Mouse (Mus musculus) MEL (cell line): ENCODE measurements around the gene Susd6. TPM values are rescaled to one million over a fixed set of nuclear protein-coding genes. Genes with fewer than 3 reads are reported as not detected.

Source experiments
- DNase-seq: peaks from one replicate; pipeline ENCODE4 v3.0.0; 2011; ENCODE audit warnings: low read depth, low spot score
- H3K27ac ChIP-seq: 2 replicates; pipeline ENCODE4 v1.5.1; 2012; ENCODE audit warnings: low read depth, mild to moderate bottlenecking, control low read depth, low read length, moderate library complexity; ENCODE audit not compliant: control insufficient read depth
- H3K27me3 ChIP-seq, 2 experiments: fragments of 150-350 bp in 1 of 2; sonication (generic) in 1 of 2; 2 replicates each; pipeline ENCODE4 v1.6.1; 2012; ENCODE audit warnings: low read length in 2 of 2, mild to moderate bottlenecking in 2 of 2, improper control_type of control experiment in 1 of 2, moderate library complexity in 1 of 2; ENCODE audit not compliant: insufficient read depth in 2 of 2, control insufficient read depth in 1 of 2
- H3K36me3 ChIP-seq, 2 experiments: 2 replicates each; pipeline ENCODE4 v1.6.1; 2012 to 2014; ENCODE audit warnings: low read length in 2 of 2, improper control_type of control experiment in 1 of 2, inconsistent platforms in 1 of 2, mild to moderate bottlenecking in 1 of 2; ENCODE audit not compliant: insufficient read depth in 2 of 2, control insufficient read depth in 1 of 2
- H3K4me1 ChIP-seq, 2 experiments: fragments of 150-350 bp in 1 of 2; sonication (generic) in 1 of 2; 2 replicates each; pipeline ENCODE4 v1.6.1; 2012; ENCODE audit warnings: low read length in 2 of 2, improper control_type of control experiment in 1 of 2, mild to moderate bottlenecking in 1 of 2; ENCODE audit not compliant: insufficient read depth in 2 of 2, control insufficient read depth in 1 of 2
- H3K4me3 ChIP-seq, 2 experiments: fragments of 150-350 bp in 1 of 2; sonication (generic) in 1 of 2; 2 replicates each; pipeline ENCODE4 v1.5.1; 2012; ENCODE audit warnings: low read depth in 2 of 2, low read length in 2 of 2, mild to moderate bottlenecking in 2 of 2, moderate library complexity in 2 of 2, control low read depth in 1 of 2, improper control_type of control experiment in 1 of 2; ENCODE audit not compliant: control insufficient read depth in 1 of 2, insufficient read depth in 1 of 2
- H3K79me2 ChIP-seq: 2 replicates; pipeline ENCODE4 v1.6.1; 2012; ENCODE audit warnings: mild to moderate bottlenecking, low read length, moderate library complexity; ENCODE audit not compliant: control insufficient read depth, poor library complexity, insufficient read depth
- H3K9ac ChIP-seq: 2 replicates; pipeline ENCODE4 v1.6.1; 2012; ENCODE audit warnings: low read depth, mild to moderate bottlenecking, control low read depth, low read length, moderate library complexity; ENCODE audit not compliant: control insufficient read depth, poor library complexity, severe bottlenecking
- H3K9me3 ChIP-seq: fragments of 150-350 bp; sonication (generic); replicated peaks from 2 replicates; pipeline ENCODE4 v1.6.1; 2012; ENCODE audit warnings: mild to moderate bottlenecking, low read length, improper control_type of control experiment, moderate library complexity; ENCODE audit not compliant: insufficient read depth
- BHLHE40 ChIP-seq: IDR thresholded peaks from 2 replicates; pipeline ENCODE4 v1.6.1; 2012; ENCODE audit warnings: low read depth, mild to moderate bottlenecking, inconsistent platforms, low read length, improper control_type of control experiment, borderline replicate concordance
- CHD1 ChIP-seq: IDR thresholded peaks from 2 replicates; pipeline ENCODE4 v1.6.1; 2012; ENCODE audit warnings: low read depth, mild to moderate bottlenecking, inconsistent platforms, low read length, improper control_type of control experiment
- CHD2 ChIP-seq: IDR thresholded peaks from 2 replicates; pipeline ENCODE4 v1.6.1; 2011; ENCODE audit warnings: low read length, improper control_type of control experiment
- CTCF ChIP-seq, 3 experiments: IDR thresholded peaks in 2 of 3; conservative IDR thresholded peaks in 1 of 3; 2 replicates each; pipeline ENCODE4 v1.5.1; 2011 to 2012; ENCODE audit warnings: low read length in 3 of 3, low read depth in 2 of 3, mild to moderate bottlenecking in 2 of 3, improper control_type of control experiment in 1 of 3, inconsistent platforms in 1 of 3, mixed read lengths in 1 of 3, moderate library complexity in 1 of 3; ENCODE audit not compliant: control insufficient read depth in 1 of 3, insufficient read depth in 1 of 3, poor library complexity in 1 of 3, severe bottlenecking in 1 of 3
- E2F4 ChIP-seq: IDR thresholded peaks from 2 replicates; pipeline ENCODE4 v1.6.1; 2011; ENCODE audit warnings: low read depth, low read length, improper control_type of control experiment, borderline replicate concordance
- ELF1 ChIP-seq: IDR thresholded peaks from 2 replicates; pipeline ENCODE4 v1.6.1; 2014; ENCODE audit warnings: low read depth, mild to moderate bottlenecking, inconsistent platforms, low read length, improper control_type of control experiment, moderate library complexity
- GABPA ChIP-seq: IDR thresholded peaks from 2 replicates; pipeline ENCODE4 v1.6.1; 2012; ENCODE audit warnings: low read depth, mild to moderate bottlenecking, inconsistent platforms, low read length, improper control_type of control experiment, moderate library complexity
- JUND ChIP-seq: IDR thresholded peaks from 2 replicates; pipeline ENCODE4 v1.6.1; 2011; ENCODE audit warnings: low read depth, mild to moderate bottlenecking, improper control_type of control experiment, low read length
- KAT2A ChIP-seq: conservative IDR thresholded peaks from 2 replicates; pipeline ENCODE4 v1.6.1; 2012; ENCODE audit warnings: low read depth, low read length, improper control_type of control experiment, inconsistent platforms
- MAFK ChIP-seq: IDR thresholded peaks from 2 replicates; pipeline ENCODE4 v1.6.1; 2011; ENCODE audit warnings: low read depth, mild to moderate bottlenecking, low read length, improper control_type of control experiment, borderline replicate concordance
- MAX ChIP-seq: IDR thresholded peaks from 2 replicates; pipeline ENCODE4 v1.6.1; 2011; ENCODE audit warnings: low read length, improper control_type of control experiment
- MYB ChIP-seq: IDR thresholded peaks from 2 replicates; pipeline ENCODE4 v1.6.1; 2011; ENCODE audit warnings: mild to moderate bottlenecking, low read depth, low read length, improper control_type of control experiment
- NELFE ChIP-seq: IDR thresholded peaks from 2 replicates; pipeline ENCODE4 v1.6.1; 2011; ENCODE audit warnings: low read depth, low read length, improper control_type of control experiment
- POLR2A ChIP-seq, 2 experiments: IDR thresholded peaks; 2 replicates each; pipeline ENCODE4 v1.6.1; 2011 to 2012; ENCODE audit warnings: low read length in 2 of 2, mild to moderate bottlenecking in 2 of 2, control low read depth in 1 of 2, improper control_type of control experiment in 1 of 2, low read depth in 1 of 2, moderate library complexity in 1 of 2; ENCODE audit not compliant: control insufficient read depth in 1 of 2, insufficient read depth in 1 of 2, poor library complexity in 1 of 2
- POLR2AphosphoS2 ChIP-seq: IDR thresholded peaks from 2 replicates; pipeline ENCODE4 v1.6.1; 2011; ENCODE audit warnings: low read length, improper control_type of control experiment
- RAD21 ChIP-seq: IDR thresholded peaks from 2 replicates; pipeline ENCODE4 v1.6.1; 2011; ENCODE audit warnings: mild to moderate bottlenecking, low read depth, low read length, improper control_type of control experiment
- RCOR1 ChIP-seq: IDR thresholded peaks from 2 replicates; pipeline ENCODE4 v1.6.1; 2012; ENCODE audit warnings: low read depth, mild to moderate bottlenecking, inconsistent platforms, low read length, improper control_type of control experiment
- SMC3 ChIP-seq: IDR thresholded peaks from 2 replicates; pipeline ENCODE4 v1.6.1; 2011; ENCODE audit warnings: low read depth, low read length, improper control_type of control experiment
- TAL1 ChIP-seq: IDR thresholded peaks from 2 replicates; pipeline ENCODE4 v1.6.1; 2012; ENCODE audit warnings: mild to moderate bottlenecking, inconsistent platforms, low read length, moderate library complexity, mixed read lengths
- TCF12 ChIP-seq: IDR thresholded peaks from 2 replicates; pipeline ENCODE4 v1.6.1; 2014; ENCODE audit warnings: low read depth, mild to moderate bottlenecking, inconsistent platforms, low read length, improper control_type of control experiment, moderate library complexity
- USF1 ChIP-seq: IDR thresholded peaks from 2 replicates; pipeline ENCODE4 v1.6.1; 2014; ENCODE audit warnings: low read depth, mild to moderate bottlenecking, inconsistent platforms, low read length, improper control_type of control experiment, moderate library complexity
- USF2 ChIP-seq, 2 experiments: IDR thresholded peaks; 2 replicates each; pipeline ENCODE4 v1.6.1; 2011 to 2012; ENCODE audit warnings: improper control_type of control experiment in 2 of 2, low read length in 2 of 2, borderline replicate concordance in 1 of 2, inconsistent platforms in 1 of 2, low read depth in 1 of 2, mild to moderate bottlenecking in 1 of 2; ENCODE audit not compliant: insufficient read depth in 1 of 2
- ZC3H11A ChIP-seq: IDR thresholded peaks from 2 replicates; pipeline ENCODE4 v1.6.1; 2012; ENCODE audit warnings: low read depth, mild to moderate bottlenecking, inconsistent platforms, low read length, improper control_type of control experiment
- ZNF384 ChIP-seq: IDR thresholded peaks from 2 replicates; pipeline ENCODE4 v1.6.1; 2012; ENCODE audit warnings: low read depth, mild to moderate bottlenecking, inconsistent platforms, low read length, improper control_type of control experiment
- polyA plus RNA-seq, 2 experiments: library from polyadenylated mRNA; stranded (reverse) in 1 of 2; unstranded in 1 of 2; fragments of >175 nt in 1 of 2; fragments of >200 nt in 1 of 2; gene quantifications; 2 replicates each; pipeline versions ENCODE4 v1.2.1 to v1.2.4; 2012; ENCODE audit warnings: low replicate concordance in 2 of 2, low read depth in 1 of 2; ENCODE audit not compliant: insufficient read length in 2 of 2, insufficient read depth in 1 of 2, missing spikeins in 1 of 2
- total RNA-seq: library from RNA; depleted of rRNA; stranded (reverse); fragments of 300-350 nt; gene quantifications from 2 replicates; pipeline ENCODE4 v1.2.3, GENCODE M21; 2012

The Susd6 gene
- total and polyA plus RNA-seq, 3 experiments = 12.2 to 22.4 TPM; not detected in 1

DNA sequence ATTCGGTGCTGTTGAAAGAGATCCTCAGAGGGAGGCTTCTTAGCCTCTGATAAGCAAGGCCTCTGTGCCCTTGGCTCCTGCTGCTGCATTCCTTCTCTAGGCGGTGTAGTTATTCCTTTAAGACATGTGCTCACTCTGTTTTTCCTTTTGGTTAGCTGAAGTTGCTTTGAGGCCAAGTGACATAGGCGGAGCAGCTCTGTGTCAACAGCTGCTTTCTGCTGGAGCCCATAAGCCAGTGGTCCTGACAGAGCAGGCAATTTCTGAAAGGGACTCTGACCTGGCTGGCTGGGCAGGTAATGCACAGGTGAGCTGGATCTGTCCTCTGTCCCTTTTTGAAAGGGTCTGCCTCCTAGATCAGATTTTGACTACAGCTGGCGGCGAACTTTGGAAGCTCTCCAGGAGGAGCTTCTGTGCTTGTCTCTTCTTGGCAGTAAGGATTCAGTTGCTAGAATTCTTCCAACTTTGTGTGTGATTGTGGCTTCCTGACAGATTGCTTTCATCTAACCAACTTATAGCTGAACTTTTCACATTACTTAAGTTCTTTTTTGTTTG, 37.2 kb downstream of the Susd6 start:
- no peak for DNase-seq
- TF ChIP-seq CTCF (IDR thresholded peaks at IDR 0.05 in 2 of 3, conservative IDR thresholded peaks at IDR 0.05 in 1 of 3; ENCODE audit: control insufficient read depth in 1 of 3, insufficient read depth in 1 of 3, low read depth in 2 of 3, low read length in 3 of 3, poor library complexity in 1 of 3, severe bottlenecking in 1 of 3) (no peak), USF2 (IDR thresholded peaks at IDR 0.05; ENCODE audit: borderline replicate concordance in 1 of 2, insufficient read depth in 1 of 2, low read depth in 1 of 2, low read length in 2 of 2) (no peak), MAFK (no peak), CHD1 (no peak), RAD21 (no peak), JUND (no peak), CHD2 (no peak), KAT2A (no peak), TAL1 (no peak), ELF1 (no peak), POLR2A (IDR thresholded peaks at IDR 0.05; ENCODE audit: control insufficient read depth in 1 of 2, insufficient read depth in 1 of 2, low read depth in 1 of 2, low read length in 2 of 2, poor library complexity in 1 of 2) (no peak), MYB (no peak)
- Histone ChIP-seq H3K27me3 (no peaks in the 10 kb centered on the region), H3K79me2 (peaks cover 8% of the 10 kb centered on the region), H3K27ac (no peak overlapping the region), H3K4me3 (no peak overlapping the region), H3K9ac (no peak overlapping the region), H3K9me3 (no peaks in the 10 kb centered on the region), H3K36me3 (peaks cover 17 to 30% of the 10 kb centered on the region in 2 experiments), H3K4me1 (peaks cover 8 to 11% of the 10 kb centered on the region in 2 experiments; a peak in 3 of 4 replicates)

DNA sequence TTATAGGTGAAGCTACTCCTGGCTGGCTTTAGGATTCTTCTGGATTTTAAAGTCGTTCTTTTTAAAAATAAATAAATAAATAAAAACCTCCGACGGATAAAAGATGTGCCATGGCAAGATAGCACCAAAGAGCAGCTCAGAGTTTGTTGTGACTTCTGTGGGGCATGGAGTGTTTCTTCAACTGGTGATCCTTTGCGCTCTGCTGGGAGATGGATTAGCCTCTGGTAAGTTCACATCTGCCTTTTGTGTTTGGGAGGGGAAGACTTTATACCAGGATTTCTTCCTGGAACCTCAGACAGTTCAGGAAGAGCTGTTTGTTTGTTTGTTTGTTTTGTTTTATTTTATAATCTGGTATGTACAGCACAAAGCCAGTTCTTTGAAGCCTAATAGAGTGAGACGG, 37.7 kb downstream of the Susd6 start:
- no peak for DNase-seq
- peaks cover 17 to 29% of the 10 kb centered on the region in 2 experiments for H3K36me3 ChIP-seq

More for the DNA sequence above, 37.7 kb downstream of the Susd6 start:
- Histone ChIP-seq H3K27me3 (no peaks in the 10 kb centered on the region), H3K9me3 (no peaks in the 10 kb centered on the region), H3K27ac (no peak overlapping the region), H3K4me1 (peaks cover 7 to 13% of the 10 kb centered on the region in 2 experiments; a peak in 3 of 4 replicates), H3K9ac (no peak overlapping the region), H3K79me2 (peaks cover 7% of the 10 kb centered on the region), H3K4me3 (no peak overlapping the region)
- no peak for TF ChIP-seq ZC3H11A
- no peak for TF ChIP-seq E2F4
- TF ChIP-seq USF2 (IDR thresholded peaks at IDR 0.05; ENCODE audit: borderline replicate concordance in 1 of 2, insufficient read depth in 1 of 2, low read depth in 1 of 2, low read length in 2 of 2) = no peak
- TF ChIP-seq BHLHE40 = no peak
- no peak for TF ChIP-seq USF1
- no peak for TF ChIP-seq NELFE
- TF ChIP-seq MAFK = no peak
- no peak for TF ChIP-seq MAX
- TF ChIP-seq POLR2AphosphoS2 = no peak
- no peak for TF ChIP-seq TCF12
- no peak for TF ChIP-seq SMC3
- TF ChIP-seq ZNF384 = no peak
- TF ChIP-seq RCOR1 = no peak
- TF ChIP-seq GABPA = no peak
